Mouse (Mus musculus) bone marrow macrophage, adult 2 months (primary cell): ENCODE measurements around the gene Anapc7.

Experiments used
- CTCF ChIP-seq: IDR thresholded peaks from 2 replicates; pipeline ENCODE4 v1.5.1; 2012; ENCODE audit warnings: low read depth, mild to moderate bottlenecking, low read length, moderate library complexity
- POLR2A ChIP-seq: IDR thresholded peaks from 2 replicates; pipeline ENCODE4 v1.6.1; 2012; ENCODE audit warnings: mild to moderate bottlenecking, low read depth, low read length, borderline replicate concordance

DNA sequence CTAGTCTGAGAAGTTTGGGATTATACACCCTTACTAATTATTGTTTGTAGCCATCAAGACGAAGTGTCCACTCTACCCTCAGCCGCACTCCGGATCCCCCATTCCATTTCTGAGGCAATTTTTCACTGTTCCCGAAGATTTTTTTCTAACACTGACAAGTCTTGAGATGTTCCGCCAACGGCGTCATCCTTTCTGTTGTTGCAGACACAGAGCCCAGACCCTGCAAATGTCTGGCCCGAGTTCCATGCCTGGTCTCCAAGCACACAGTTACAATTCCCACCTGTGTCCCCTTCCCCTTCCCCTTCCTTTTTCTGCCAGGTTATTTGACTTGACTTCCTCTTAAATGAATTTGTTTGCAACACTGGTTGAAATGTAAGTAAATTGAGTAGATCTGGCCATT, 21.6 kb upstream of the Anapc7 start:
- TF ChIP-seq POLR2A (no peak), CTCF (no peak)
